Mouse (Mus musculus): ENCODE results near the gene Hoxd12. TPM values are rescaled to one million over a fixed set of nuclear protein-coding genes. Genes with fewer than 3 reads are reported as not detected.

Hoxd12 gene
- not detected in 2 replicates for total RNA-seq (2015; ENCODE audit: low replicate concordance)
- not detected in 2 replicates for total RNA-seq (2017; ENCODE audit: low replicate concordance)

DNA sequence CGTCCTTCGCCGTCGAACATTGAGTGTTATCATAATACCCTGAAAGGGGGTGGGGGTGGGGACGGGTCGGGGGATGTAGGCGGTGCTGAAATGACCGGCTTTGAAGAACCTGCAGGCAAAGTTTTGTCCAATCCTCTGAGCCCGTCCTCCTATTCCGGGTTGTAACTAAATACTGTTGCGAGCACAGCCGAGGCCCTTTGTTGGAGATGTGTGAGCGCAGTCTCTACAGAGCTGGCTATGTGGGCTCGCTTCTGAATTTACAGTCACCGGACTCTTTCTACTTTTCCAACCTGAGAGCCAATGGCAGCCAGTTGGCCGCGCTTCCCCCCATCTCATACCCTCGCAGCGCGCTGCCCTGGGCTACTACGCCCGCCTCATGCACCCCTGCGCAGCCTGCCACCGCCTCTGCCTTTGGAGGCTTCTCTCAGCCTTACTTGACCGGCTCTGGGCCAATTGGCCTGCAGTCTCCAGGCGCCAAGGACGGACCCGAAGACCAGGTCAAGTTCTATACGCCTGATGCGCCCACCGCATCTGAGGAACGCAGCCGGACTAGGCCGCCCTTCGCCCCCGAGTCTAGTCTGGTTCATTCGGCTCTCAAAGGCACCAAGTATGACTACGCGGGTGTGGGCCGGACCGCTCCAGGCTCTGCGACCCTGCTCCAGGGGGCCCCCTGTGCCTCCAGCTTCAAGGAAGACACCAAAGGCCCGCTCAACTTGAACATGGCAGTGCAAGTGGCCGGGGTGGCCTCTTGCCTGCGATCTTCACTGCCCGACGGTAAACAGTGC is at the start of gene Hoxd12:
Gene Hoxd12, plus strand, starts transcription at position 133 of the 785 bp plus-strand sequence.
- no peak for ATAC-seq (replicated peaks; ENCODE audit: low FRiP score, poor library complexity, severe bottlenecking)

- ATAC-seq (replicated peaks; ENCODE audit: low FRiP score, poor library complexity, severe bottlenecking): no peak
Measured at GRCm38 (mm10) chr2:74635412-74635811, 39.4 kb upstream of the Hoxd12 start.

GRCm38 (mm10) chr2:74642431-74642830 is 32.4 kb upstream of the Hoxd12 start:
- no peak for ATAC-seq (replicated peaks; ENCODE audit: low FRiP score, poor library complexity, severe bottlenecking)

GRCm38 (mm10) chr2:74645631-74646030 is 29.2 kb upstream of the Hoxd12 start:
- ATAC-seq (replicated peaks; ENCODE audit: low FRiP score, poor library complexity, severe bottlenecking): no peak

DNA sequence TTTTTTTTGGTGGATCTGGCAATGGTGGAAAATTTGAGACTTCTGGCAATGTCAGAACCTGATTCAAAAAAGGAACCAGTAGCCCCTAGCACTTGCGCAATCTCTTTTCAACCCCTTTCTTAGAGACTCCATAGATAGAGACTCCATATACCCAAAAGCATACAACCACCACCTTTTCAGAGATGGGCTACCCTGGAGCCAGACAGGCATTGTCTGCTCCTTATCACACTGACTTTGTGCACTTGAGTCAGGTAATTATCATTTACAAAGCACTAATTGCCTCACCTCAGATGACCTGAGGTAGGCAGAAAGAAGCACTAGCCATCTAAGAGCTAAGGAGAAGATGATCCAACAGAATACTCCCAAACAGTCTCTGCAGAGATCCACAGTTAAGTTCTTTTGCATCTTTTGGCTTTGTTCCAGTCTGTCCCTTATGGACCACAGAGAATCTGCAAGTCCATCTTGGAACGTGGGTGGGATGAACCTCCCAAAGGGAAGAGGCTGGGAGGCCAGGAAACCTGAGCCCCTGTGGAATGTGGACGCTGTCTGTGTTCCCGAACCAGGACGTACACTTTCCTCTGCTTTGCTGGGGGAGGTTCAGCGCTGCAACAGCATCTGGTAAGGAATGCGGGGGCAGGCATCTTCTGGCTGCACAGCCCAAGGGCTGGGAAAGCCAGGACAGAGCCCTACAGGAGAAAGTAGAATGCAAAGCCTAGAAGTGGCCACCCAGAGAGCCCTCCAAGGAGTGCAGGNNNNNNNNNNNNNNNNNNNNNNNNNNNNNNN is 27.5 kb upstream of the Hoxd12 start:
- ATAC-seq (replicated peaks; ENCODE audit: low FRiP score, poor library complexity, severe bottlenecking): no peak

DNA sequence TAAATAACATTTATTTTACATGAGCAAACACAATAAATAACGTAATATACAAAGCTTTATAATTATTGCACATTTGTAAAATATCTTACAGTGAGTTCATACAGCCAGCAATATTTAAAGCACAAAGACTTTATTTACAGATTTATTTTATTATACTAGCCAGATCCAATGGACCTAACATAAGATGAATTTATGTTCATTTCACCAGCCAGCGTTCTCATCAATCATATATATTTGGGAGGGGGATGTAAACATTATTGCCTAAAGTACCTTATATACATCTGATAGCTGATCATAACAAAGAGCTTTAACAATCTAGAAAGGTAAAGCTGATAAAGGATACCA is 21.8 kb upstream of the Hoxd12 start:
- no peak for ATAC-seq (replicated peaks; ENCODE audit: low FRiP score, poor library complexity, severe bottlenecking)

GRCm38 (mm10) chr2:74653781-74654535 is 20.9 kb upstream of the Hoxd12 start:
- no peak for ATAC-seq (replicated peaks; ENCODE audit: low FRiP score, poor library complexity, severe bottlenecking)

DNA sequence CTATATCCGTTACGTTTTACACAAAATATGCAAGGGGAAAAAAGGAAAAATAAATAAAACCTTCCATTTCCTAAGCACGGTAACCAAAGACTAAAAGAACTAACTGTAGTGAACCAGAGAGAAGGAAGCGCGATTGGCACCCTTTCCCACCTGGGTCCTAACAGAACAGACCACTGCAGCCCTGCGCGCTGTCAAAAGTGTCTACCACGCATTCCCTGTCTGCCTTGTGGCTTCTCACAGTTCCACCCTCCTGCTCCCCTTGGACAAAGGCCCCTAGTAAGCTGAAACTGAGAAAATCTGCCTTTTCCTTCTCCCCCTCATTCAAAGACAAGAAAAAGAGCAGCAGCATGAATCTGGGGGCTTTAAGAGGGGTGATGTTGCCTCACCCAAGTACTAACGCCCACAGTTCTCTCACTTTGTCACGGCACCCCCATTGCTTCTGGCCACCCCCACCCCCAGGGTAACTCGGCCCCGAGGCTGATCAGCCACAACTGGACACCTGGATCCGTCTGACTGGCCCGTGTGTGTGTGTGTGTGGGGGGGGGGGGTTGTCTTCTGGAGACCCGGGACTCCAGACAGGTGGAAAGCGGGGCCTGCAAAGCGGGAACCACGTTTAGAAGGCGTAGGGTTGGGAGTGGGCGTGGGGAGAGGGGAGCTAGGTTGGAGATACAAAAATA is 19.9 kb upstream of the Hoxd12 start:
- ATAC-seq (replicated peaks; ENCODE audit: low FRiP score, poor library complexity, severe bottlenecking): no peak

GRCm38 (mm10) chr2:74655420-74655781 is 19.4 kb upstream of the Hoxd12 start:
- no peak for ATAC-seq (replicated peaks; ENCODE audit: low FRiP score, poor library complexity, severe bottlenecking)

GRCm38 (mm10) chr2:74655821-74656631 is 18.8 kb upstream of the Hoxd12 start:
- no peak for ATAC-seq (replicated peaks; ENCODE audit: low FRiP score, poor library complexity, severe bottlenecking)

DNA sequence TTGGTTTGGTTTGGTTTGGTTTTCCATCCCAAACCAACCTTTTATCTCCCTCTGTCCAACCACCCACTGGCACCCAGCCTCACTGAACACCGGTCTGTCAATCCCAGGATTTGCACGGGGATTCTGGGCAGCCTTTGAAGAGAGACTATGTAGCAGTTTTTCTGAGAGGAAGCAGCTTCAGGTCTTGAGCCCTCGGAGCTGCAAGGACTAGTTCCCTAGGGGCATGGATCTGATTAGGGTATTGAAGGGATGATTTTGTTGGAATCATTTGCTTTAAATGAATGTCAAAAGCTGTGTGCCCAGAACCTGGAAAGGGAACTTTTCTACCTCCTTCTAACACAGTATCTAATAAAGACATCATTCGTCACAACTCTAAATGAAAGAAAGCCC is 18.2 kb upstream of the Hoxd12 start:
- ATAC-seq (replicated peaks; ENCODE audit: low FRiP score, poor library complexity, severe bottlenecking): no peak

DNA sequence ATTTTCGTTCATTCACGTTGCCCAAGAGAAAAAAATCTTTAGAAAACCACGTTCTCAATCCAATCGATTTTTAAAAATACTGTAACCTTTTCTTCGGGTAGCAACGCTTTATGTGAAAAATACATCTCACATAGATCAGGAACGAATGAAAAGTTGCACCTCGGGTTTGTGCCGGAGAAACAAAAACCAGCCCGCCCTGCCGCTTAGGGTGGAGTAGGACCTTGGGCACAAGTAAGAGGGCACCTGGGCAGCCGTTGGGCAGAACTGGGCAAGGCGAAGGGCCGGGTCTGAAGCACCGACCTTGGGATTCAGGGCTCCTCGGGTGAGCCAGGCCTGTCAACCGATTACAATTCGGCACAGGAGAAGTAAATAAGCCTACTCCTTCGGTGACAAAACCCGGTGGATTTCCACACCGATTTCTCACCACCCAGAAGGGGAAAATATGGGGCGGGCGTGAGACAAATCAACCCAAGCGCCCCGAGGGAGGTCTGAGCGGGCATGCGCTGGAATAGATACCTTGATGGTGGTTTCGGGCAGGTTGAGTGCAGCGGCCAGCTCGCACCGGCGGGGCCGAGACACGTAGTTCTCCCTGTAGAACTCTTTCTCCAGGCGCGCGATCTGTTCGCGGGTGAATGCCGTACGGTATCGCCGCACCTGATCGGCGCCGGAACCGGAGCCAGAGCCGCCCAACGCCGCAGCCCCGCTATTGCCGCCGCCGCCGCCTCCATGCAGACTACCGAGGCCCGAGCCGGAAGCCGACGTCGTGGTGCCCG is 17.4 kb upstream of the Hoxd12 start:
- no peak for ATAC-seq (replicated peaks; ENCODE audit: low FRiP score, poor library complexity, severe bottlenecking)

GRCm38 (mm10) chr2:74658024-74658666 is 16.7 kb upstream of the Hoxd12 start:
- no peak for ATAC-seq (replicated peaks; ENCODE audit: low FRiP score, poor library complexity, severe bottlenecking)

- ATAC-seq (replicated peaks; ENCODE audit: low FRiP score, poor library complexity, severe bottlenecking): no peak
Measured at GRCm38 (mm10) chr2:74658667-74659371, 16.0 kb upstream of the Hoxd12 start.

DNA sequence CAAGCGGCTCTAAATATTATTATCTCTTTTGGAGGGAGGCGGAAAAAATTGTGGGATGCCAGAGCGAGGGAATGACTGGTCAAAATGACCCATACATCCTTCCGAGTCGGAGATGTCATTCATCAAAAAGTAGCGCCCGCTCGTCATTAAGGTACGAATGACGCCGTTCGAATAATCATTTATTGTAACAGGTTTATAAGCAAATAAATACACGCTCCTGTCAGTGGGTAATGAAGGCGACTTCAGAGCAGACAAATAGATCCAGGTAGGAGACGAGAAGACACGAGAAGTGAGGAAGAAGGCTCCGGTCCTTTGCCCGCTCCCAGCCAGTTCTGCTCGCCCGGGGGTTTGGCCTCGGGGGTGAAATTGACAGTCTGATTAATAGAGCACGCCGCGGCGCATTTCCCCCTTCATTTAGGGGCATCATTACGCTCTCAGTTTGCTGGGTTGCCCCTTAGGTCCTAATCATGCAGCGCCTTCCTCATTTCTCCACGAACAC is 15.3 kb upstream of the Hoxd12 start, which contains the start of gene Evx2:
Gene Evx2, minus strand, starts transcription at position 51 of the 499 bp plus-strand sequence.
- no peak for ATAC-seq (replicated peaks; ENCODE audit: low FRiP score, poor library complexity, severe bottlenecking)

- no peak for ATAC-seq (replicated peaks; ENCODE audit: low FRiP score, poor library complexity, severe bottlenecking)
Measured at GRCm38 (mm10) chr2:74660421-74661375, 14.1 kb upstream of the Hoxd12 start.

Measured in erythroblast, adult 5-6 weeks (primary cell).